Mouse (Mus musculus): Measurements from ENCODE around the gene Atg13.

The Atg13 gene

DNA sequence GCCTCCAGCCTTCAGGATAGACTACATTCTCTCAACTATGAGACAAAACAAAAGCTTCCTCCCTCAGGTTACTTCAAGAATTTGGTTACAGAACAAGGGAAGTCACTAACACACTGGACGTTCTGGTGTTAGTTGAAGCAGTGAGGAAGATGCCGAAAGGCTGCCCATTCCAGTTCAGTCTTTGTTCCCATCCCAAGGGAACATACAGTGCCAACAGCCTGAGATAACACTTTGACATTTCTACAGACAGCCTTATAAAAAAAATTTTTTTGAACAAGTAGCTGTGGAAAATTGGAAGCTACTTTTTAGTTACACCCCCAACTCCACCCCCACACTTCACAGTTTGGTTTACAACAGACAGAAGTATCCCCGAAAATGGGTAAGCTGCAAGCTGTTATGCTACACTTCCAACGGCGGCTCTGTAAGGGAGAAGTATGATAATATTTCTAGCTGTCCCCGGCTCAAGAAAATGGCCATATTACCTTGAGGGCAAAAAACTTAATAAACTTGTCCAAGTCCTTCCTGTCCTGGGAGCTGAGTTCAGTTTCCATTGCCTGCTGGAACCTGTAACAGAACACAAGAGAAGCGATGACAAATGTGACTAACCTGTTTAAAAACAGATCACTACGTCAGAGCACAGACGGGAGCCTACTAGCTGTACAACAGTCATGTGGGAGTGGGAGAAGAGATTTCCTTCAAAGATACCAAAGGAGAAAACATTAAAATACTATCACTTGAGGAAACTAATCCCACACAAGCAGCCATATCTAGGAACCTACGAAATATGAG, 14.7 kb downstream of the Atg13 start:
- no peak for DNase-seq (ENCODE audit: low read depth, low spot score)

DNA sequence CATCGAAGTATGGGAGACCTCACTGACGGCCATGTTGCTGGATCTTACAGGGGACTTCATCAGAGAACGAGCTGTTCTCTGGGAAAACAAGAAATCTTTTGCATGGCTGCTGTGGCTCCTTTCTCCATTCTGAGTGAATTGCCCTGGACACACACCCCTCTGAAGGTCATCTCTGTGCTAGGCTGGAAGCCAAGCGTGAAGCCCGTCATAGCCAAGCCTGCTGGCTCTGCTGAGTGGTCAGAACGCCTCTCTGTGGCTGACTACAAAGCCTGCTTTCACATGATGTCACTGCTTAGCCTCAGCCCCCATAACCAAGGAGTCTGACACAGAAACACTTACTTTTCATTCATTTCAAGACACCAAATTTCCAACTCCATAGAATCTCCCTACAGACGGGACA, 20.9 kb downstream of the Atg13 start:
- no peak for DNase-seq (ENCODE audit: low read depth, low spot score)

DNA sequence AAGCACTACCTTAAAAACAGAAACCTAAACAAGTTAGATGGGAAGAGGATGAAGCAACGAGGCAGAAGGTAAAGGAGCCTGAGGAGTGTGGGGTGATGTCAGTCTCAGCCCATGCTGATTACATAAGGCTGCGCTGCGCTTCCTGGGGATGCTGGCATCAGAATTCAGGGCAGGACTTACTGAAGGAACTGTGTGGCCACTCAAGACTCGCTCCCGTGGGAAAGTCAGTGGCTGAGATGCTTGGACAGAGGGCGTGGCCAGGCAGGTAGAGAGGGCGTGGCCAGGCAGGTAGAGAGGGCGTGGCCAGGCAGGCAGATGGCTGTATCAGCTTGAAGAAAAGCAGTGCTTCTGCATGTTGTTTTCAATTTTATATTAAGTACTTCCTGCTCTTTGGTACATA, 26.5 kb downstream of the Atg13 start:
- DNase-seq (ENCODE audit: low read depth, low spot score): no peak

DNA sequence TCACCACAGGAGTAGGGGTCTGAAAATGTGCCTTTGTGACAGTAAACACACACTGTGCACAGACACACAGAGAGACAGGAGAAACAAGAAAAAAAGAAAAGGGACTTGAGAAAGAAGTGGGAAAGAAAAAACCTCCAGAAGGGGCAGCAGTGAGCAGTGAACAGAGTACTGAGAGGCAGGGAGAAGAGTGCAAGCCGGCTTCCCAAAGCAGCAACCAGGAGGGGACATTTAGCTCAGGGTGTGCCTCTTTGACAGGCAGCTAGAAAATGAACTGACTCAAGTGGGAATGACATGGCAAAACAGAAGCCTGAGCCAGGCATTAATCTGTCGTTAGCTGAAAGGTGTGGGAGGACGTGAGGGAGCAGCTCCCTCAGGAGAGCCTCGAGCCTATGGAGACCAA, 27.5 kb downstream of the Atg13 start:
- DNase-seq (ENCODE audit: low read depth, low spot score): peak; percentile 49

DNA sequence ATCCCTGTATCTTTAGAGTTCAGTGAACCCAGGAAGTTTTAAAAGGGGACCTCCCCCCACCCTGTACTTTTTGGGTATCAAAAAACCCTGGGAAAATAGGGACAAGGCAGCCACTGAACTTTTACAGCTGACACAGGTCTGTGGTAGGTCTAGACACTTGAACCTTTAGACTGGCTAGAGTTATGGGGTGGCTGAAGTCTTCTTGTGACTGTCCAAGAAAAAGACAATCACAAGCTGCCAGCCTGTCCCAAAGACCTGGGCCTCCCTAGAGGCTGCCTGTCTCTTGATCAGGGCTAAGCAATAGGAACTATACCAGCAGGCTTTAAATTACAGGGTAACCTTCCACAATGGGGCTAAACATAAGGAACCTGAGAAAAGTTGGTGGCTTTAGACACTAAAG, 33.4 kb downstream of the Atg13 start:
- DNase-seq (ENCODE audit: low read depth, low spot score): no peak

DNA sequence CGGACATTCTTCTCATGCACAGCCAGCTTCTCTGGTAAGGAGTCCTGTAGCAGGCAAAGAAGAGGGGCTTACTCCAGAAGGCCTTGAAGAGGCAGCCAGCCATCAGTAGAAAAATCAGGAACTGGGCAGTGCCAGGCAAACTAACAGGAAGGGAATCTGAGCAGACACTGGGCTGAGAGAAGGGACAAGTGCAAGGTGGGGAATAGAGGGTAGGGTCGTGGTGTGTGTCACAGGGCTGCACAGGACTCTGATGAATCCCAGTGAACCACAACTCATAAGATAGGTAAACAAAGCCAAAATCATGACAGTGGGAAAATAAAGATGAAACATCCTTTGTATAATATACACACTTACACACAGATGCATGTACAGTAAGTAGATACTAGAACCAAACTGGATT, 34.0 kb downstream of the Atg13 start:
- DNase-seq (ENCODE audit: low read depth, low spot score): no peak

DNA sequence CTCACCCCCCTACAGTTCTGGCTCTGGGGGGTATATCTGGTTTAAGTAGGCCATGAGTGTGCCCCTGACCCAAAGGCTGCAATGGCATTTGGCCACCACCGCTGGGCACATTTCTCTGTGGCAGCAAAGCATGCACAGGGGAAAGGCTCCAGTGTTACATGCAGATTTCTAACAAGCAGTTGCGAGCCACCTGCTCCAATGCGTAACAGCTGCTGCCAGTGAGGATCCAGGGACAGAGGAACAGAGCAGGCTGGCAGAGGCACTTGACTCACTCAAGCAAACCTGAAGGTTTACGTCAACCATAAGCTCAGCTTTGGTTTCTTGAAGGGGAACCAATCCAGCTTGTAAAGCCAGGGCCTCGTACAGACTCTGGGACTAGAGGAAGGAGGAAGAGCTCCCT, 35.5 kb downstream of the Atg13 start:
- DNase-seq (ENCODE audit: low read depth, low spot score): no peak

DNA sequence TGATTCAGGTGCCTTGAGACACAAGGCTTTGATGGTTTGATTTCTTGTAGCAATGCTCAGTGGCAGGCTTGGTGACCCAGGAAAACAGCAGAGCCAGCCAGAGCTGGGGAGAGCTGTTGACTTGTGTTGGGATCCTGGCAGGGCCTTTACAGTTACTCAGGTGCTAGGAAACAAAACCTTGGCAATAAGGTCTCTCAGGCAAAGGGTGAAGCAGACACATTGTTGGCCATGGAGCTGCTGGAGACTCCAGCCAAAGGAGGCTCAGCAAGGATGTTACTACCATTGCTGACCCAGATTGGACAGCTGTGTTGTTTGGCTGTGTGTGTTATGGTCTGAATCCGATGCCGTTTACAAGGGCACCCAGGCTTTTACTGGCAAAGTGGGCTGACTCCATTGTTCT, 36.8 kb downstream of the Atg13 start:
- no peak for DNase-seq (ENCODE audit: low read depth, low spot score)

DNA sequence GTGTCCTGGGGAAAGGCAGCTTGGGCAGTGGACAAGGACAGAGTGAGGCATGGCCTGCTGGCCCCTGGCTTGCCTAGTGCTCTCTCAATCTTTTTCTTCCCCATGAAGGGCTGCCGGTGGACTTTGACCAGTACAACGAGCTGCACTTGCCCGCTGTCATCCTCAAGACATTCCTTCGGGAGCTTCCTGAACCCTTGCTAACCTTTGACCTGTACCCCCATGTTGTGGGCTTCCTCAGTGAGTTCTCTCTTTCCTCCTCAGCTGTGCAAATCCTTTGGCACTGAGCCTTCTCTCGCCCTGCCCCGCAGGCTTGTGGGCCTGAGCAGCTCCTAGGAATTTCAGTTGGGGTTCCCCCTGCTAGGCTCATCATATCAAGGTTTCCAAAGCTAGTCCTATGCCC, 40.3 kb downstream of the Atg13 start:
- DNase-seq (ENCODE audit: low read depth, low spot score): no peak

DNA sequence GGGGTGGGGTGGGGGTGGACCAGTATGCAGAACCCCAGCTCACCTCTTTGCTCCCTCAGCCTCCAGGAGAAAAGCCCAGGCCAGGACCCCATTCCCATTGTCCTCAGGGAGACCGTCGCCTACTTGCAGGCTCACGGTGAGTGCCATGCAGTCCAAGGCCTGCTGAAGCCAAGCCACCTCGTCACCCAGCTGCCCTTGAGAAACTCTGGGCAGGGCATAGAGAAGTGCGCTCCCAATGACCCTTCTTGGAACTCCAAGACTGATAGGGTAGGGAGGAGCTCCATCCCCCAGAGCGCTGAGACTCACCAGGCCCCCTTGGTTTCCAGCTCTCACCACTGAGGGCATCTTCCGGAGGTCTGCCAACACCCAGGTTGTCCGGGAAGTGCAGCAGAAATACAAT, 41.0 kb downstream of the Atg13 start:
- DNase-seq (ENCODE audit: low read depth, low spot score): no peak

DNA sequence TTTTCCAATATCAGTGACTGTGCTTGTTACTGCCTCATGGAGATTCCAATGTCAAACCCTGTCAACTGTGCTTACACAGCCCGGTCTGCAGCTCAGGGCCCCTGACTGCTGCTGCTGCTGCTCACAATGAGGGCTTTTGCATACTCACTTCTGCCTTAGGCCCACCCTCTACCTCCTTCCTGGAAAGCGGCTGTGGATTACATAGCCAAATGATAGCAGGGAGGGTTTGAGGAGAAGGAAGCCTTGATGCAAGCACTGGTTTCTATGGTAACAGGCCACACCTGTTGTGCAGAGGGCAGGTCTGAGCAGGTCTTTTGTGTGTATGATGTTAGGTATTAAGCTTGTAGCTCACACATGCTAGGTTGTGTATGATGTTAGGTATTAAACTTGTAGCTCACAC, 42.6 kb downstream of the Atg13 start:
- no peak for DNase-seq (ENCODE audit: low read depth, low spot score)

DNA sequence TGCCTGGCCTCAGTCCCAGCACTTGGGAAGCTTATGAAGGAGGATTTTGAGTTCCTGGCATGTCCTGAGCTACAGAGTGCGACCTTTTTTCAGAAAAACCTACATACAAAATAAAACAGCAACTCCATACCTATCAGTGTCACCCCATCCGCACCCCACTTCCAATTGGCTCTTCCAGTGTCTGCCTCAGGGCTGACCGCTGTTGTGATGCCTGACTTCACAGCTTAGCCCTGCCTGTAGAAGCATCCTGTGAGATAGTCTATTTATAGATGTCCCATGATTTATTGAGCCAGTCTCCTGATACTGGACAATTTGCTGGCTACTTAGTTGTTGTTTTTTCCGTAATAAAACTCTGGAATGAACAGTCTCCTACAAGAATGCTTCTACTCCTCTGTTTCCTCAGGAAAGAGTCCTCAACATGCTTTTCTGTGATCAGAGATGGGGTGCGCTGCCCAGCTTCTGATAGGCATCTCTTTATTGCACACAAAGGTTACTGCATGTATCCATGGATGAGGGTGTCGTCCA, 43.9 kb downstream of the Atg13 start:
- DNase-seq (ENCODE audit: low read depth, low spot score): no peak

DNA sequence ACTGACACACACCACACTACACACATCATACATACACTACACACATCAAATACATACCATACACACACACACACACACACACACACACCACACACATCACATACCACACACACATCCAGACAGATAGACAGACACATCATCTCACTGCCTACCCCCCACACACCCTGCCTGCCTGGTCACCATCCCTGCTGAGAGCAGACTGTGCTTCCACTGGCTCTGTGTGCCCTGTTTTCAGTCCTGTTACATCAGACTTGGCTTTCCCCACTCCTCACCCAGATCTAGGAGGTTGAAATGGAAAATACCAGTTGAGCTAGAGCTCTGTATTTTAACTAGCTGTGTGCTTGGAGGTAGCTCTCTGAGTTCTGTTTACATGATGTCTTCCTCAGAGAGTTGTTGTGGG, 45.6 kb downstream of the Atg13 start:
- no peak for DNase-seq (ENCODE audit: low read depth, low spot score)

DNA sequence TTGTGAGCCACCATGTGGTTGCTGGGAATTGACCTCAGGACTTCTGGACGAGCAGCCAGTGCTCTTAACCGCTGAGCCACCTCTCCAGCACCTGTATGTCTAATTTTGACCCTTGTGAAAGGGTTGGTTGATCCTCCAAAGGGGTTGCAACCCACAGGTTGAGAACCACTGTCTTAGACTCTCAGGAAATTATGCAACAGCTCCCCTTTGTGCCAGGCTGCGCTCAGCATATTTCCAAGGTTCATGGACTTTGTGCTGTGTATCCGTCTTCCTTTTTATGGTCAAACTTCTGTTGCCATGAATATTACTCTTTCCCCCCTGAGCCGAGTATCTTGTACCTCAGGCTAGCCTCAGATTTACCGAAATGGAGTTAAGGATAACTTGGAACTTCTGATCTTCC, 49.4 kb downstream of the Atg13 start:
- no peak for DNase-seq (ENCODE audit: low read depth, low spot score)

DNA sequence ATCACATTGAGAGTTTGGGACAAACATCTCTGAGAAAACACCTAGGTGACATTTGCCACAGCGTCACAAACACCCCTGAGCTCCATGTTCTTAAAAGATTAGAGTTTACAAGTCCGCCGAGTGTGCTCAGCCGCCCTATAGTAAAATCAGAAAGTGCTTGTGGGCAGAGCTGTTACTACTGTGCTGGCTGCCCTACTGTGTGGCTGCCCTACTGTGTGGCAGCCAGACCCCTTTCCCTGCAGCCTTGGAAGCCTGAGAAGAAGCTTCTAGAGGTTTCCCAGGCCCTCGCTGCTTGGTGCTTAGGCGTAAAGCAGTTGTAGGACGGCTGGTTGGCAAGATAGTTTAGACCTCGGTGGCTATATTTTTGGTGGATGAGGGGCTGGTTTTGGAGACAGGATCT, 50.7 kb downstream of the Atg13 start:
- no peak for DNase-seq (ENCODE audit: low read depth, low spot score)

DNA sequence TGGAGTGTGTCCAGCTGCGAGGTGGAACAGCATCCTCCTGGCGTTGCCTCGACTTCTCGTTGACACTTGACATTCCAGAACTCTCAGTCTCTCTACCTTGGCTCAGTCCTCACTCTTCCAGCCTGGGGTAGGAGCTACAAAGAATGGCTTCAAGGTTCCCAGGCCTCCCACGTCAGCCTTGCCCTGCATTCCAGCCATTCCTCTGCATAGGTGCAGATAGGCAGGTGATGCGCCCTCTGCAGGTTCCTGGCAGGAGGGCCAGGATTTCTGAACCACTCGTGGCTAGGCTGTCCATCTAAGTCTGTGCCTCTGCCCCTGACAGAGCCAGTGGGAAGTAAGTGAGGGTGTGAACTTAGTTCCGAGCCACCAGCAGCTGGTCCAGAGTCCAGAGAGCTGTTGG, 53.6 kb downstream of the Atg13 start:
- peak; percentile 45 for DNase-seq (ENCODE audit: low read depth, low spot score)

DNA sequence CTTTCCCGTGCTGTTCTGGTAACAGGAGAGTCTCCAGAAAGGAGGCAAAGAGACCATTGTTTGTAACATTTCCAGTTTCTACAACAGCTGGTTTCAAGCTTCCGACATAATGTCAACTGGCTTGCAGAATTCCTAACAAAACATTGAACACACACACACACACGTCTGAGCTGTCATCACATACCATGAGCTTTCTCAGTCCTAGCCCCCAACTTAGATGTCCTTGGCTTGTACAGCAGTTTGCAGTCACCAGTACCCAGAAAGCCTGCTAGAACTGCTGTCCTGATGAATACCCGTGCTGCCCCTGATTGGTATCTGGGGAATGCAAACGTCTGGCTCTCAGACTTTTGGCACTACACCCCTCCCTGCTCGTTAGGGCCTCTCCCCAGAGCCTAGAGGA, 54.5 kb downstream of the Atg13 start:
- DNase-seq (ENCODE audit: low read depth, low spot score): no peak

DNA sequence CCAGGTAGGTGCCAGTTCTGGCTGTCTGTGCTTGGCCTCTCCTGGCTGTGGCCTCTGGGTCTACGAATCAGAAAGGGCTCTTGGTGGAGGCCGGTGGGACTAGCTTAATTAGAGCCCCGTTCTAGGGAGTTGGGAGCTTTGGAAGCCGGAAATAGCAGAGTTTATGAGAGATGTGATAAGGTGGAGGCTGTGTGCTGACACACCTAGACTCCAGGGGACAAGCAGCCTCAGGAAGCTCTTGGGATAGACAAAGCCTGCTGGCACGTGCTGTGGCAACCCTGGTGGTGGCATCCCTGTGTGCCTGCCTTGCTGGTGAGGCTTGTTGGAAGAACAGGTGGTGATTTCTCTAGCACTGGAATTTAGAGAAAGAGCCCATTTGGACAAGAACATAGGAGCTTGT, 55.0 kb downstream of the Atg13 start:
- no peak for DNase-seq (ENCODE audit: low read depth, low spot score)

DNA sequence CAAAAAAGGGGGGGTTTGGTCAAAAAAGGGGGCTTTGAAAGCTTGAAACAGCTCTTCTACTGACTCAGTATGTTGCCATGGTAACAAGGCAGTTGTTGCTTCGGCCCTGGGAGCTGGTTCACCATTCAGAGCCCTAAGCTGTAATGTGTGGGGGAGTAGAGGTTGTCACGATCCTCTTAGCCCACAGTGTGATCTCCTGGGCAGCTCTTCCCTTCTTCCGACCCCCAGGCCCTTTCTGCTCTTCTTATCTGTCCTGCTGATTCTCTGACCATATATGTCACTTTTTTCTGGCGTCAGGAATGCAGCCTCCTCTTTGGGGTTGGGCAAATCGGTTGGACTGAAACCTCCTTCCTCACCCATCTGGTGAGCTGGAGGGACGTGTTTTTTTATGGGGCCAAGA, 57.5 kb downstream of the Atg13 start:
- no peak for DNase-seq (ENCODE audit: low read depth, low spot score)

DNA sequence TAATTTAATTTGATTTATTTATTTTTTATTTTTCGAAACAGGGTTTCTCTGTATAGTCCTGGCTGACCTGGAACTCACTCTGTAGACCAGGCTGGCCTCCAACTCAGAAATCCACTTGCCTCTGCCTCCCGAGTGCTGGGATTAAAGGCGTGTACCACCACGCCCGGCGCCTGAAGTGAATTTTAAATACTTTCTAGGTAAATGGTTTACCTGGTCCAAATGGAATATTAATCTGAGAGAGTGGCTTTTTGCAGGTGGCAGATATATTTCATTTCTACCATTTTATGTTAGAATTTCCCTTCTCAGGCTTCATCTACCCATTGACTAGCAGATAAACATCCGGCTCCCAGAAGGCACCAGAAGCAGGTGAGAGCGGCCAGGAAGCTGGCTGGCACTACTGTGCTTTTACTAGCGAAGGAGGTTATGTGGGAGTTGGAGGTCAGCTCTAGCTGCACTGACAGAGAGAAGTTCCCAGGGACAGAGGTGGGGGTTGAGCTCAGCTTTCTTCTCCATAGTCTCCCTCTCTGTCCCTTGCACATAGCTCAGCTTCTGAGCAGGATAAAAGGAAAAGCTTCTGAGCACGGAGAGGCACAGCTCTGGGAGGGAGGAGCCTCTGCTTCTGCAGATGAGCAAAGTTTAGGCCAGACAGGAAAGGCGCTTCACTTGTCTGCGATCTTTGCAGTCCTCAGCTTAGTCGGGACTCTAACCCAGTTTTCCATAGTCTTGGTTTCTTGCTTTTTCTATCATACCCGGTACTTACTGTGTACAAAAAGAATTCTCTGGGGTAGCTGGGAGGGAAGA, 58.7 kb downstream of the Atg13 start:
- DNase-seq (ENCODE audit: low read depth, low spot score): no peak

DNA sequence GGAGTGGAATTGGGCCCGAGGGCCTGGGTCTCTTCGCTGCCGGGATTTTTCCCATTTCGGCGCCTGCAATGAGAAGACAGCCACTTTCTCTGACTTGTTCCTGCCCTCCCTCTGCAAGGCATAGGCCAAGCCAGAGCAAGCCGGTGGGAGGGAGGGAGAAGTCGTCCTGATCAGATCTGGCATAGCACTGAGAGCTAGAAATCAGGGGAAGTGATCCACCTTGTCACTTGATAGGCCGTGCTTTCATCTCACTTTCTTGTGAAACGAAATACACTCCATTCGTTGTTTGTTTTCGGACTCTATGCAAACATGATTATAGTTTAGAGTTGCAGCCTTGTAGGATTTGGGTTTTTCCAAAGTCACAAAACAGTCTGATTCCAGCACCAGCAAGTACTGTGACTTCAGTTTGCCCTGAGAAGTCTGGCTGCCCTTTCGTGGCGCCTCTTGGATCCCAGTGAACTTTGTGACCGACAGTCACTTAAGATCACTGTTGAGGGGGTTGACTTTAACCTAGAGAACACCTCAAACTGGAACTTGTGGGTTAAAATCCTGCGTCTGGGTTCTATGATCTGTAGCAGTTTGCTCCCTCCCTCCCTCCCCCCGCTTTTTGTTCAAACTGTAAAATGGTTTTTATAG, 59.9 kb downstream of the Atg13 start:
- DNase-seq (ENCODE audit: low read depth, low spot score): no peak

DNA sequence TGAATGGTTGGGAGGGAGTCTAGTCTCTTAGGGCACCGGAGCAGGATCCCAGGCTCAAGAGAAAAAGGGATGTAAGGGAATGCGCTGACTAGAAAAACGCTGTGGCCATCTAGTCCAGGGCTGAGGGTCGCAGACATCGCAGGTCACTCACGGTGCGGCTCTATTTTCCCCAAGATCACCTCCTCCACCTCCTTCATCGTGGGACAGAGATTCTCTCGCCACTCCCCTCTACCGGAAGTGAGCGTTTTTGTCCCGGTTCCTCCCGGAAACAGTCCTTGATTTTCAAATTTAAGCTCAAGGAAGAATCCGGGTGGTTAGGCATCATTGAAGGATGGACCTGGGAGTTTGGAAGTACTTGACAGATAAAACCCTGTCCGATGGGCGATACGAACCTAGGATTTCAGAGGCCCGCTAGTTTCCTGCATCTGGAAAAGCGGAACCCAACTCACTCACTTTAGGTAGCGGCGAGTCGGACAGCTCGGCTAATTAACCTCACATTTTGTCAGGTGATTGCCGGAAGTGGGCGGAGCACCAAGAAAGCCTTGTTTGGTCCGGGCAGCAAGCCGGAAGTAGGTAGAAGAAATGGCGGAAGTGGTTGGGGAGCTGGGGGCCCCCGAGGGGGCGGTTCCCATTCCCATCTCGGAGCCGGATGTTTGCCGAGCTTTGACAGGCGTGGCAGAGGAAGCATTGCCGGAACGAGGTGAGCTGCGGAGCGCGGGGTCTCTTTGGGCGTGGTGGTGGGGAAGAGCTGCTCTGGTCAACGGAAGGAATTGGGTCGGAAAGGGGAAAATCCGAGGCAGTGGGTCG, 60.6 kb downstream of the Atg13 start, which contains the start of the genes Zfp408 and Arhgap1:
TSS of gene Zfp408 (minus strand) at position 239 of the 807 bp plus-strand sequence.
TSS of gene Arhgap1 (plus strand) at position 308 of the 807 bp plus-strand sequence.
- DNase-seq (ENCODE audit: low read depth, low spot score): peak; percentile 93
